Mouse (Mus musculus) adrenal gland, postnatal 4 days (tissue): ENCODE data around the gene Serpinb6a. TPM values are rescaled to one million over a fixed set of nuclear protein-coding genes. Genes with fewer than 3 reads are reported as not detected.
A peak's percentile ranks its signal among the peaks of the same experiment; 100 is the strongest.

ENCODE experiments used
- DNase-seq, 2 experiments: peaks; one replicate each; pipeline ENCODE4 v3.0.0; 2021 to 2022; ENCODE audit warnings: low spot score in 2 of 2, mixed read lengths in 2 of 2
- long read RNA-seq, 2 experiments: library from polyadenylated mRNA; stranded (forward); transcript quantifications; one replicate each; pipeline ENCODE4 v2.0.0; 2021
- total RNA-seq, 2 experiments: library from RNA; stranded (reverse); gene quantifications; 2 replicates each; pipeline ENCODE4 v1.2.3; 2021

Serpinb6a gene
- 100 to 1,000 TPM; 243 to 249 TPM for total RNA-seq
- long read RNA-seq, experiment 1, transcript Serpinb6a-202 (7 exons, 1,547 nt) = major isoform, 45 of 116 reads
- long read RNA-seq, experiment 1, partial matches to known transcripts = 48 of 116 reads
- long read RNA-seq, experiment 1, other reads (novel, unspliced or antisense) = 20 of 116 reads
- long read RNA-seq, experiment 2, transcript Serpinb6a-203 (8 exons, 1,504 nt) = minor isoform, 7 of 164 reads
- long read RNA-seq, experiment 2, transcript Serpinb6a-202 (7 exons, 1,547 nt) = major isoform, 62 of 164 reads
- long read RNA-seq, experiment 2, partial matches to known transcripts = 39 of 164 reads
- long read RNA-seq, experiment 2, other reads (novel, unspliced or antisense) = 52 of 164 reads

DNA sequence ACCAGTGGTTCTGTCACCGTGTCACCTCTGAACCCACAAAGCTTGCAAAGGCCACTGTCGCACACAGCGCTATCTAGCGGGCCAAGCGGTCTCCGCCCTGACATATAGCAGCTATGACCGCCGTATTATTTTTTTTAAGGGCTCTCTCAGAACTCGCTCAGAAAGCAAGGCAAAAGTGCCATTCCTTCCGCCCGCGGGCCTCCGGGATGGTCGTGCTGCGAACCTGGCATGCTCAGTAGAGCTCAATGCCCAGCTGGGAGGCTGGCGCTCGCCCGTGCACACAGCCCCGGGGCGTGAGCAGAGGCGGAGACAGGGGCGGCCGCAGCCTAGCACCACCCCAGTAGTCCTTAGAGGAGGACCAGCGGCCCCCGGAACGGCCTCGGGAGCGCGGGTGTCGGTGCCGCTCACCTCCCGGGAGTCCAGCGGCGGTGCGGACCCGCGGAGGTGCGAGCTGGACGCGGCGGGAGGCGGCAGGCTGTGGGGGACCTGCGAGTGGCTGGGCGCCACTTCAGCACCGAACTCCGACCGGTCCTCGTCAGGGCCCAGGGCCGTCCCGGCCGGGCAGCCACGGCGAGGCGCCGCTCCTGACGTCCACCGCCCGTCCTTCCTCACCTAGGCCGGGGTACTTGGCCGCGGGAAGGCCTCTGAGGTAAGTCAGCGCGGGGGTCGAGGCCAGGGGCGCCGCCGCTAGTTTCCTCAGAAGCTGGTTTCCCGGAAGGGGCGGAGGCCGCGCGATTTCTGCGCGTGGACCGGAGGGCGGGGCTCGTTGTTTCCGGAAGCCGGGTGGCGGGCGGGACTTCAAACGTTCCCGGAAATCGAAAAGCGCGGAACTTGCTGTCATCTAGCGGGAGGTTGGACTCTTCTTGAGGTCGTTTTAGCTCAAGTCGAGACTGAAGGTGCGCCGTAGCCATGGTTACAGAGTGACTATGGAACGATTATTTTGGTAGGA is at the start of gene Serpinb6a, which contains the start of gene Ripk1:
Gene Serpinb6a (minus strand): TSS at position 737 of the 949 bp plus-strand sequence.
Gene Ripk1 (plus strand): TSS at position 306 of the 949 bp plus-strand sequence.
- peak; percentile 83 to 84 for DNase-seq

DNA sequence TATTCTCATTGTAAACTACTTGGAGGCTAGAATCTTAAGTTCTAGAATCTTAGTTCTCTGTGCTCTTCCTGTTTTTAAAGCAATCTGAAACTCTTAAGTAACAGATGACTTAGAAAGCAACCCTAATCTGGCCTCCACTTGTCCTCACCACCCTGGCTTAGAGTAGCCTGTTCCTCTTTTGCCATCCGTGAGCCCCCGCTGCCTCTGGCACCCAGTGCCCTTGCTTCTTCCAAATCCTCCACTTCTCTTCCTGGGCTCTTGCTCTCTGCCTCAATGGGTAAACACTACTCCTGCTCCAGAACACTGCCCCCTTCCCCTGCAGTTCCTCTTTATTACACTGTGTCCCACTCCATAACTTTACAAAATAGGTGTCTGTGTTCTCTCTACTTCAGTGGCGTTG is 49.1 kb upstream of the Serpinb6a start:
- DNase-seq = no peak

DNA sequence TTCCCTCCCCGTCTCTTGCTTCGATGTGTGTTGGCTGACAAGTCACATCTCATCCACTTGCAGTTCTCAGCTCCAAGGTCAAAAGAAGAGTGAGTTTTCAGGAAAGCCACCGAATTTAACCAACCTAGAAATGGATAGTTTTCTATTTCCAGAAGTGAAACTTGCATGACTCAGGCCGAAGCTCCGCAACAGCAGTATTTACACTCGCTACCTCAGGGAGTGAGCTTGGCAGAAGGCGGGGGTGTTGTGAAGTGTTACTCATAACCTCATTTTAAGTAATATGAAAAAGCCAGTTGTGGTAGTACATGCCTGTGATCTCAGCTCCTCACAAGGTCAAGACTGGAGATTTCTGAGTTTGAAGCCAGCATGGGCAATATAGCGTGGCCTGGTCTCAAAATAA is 47.9 kb upstream of the Serpinb6a start:
- no peak for DNase-seq

DNA sequence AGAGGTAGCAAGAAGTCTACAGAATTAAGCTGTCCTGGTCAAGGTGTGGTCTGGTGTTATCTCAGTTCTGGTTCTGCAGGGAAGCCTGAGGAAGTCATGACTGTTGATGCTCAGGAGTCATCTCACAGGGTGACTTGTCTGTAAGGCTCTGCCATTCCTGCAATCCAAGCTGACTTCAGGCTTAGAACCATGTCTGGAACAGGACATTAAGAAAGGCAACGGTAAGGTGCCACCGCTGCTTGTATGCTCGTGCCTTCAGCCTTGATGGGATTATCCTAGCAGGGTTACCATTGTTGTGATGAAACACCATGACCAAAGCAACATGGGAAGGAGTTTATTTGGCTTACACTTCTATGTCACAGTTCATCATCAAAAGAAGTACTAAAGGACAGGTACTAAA is 44.9 kb upstream of the Serpinb6a start:
- no peak for DNase-seq

DNA sequence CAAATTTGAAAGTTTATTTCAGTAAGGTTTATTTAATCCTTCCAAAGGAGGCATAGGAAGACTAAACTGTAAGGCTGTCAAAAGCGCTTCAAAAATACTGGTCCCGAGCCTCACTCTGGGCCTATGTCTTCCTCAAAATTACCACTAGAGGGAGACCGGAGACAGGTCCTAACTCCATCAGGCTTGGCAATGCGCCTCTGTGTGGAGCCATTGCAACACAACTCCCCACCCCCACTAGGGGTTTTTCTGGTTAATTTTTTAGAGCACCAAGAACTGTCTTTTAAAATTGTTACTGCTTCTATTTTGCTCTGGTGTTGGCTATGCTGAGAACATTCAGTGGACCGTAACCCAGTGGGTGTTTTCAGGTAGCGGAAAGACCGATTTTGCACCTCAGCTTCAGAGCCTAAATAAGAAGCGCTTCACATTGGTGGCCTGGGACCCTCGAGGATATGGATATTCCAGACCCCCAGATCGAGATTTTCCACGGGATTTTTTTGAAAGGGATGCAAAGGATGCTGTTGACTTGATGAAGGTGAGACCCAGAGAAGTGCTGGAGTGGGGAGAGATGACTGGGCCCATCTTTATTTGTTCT is 43.9 kb upstream of the Serpinb6a start:
- DNase-seq = peak in 1 of 2 experiments; percentile 52

DNA sequence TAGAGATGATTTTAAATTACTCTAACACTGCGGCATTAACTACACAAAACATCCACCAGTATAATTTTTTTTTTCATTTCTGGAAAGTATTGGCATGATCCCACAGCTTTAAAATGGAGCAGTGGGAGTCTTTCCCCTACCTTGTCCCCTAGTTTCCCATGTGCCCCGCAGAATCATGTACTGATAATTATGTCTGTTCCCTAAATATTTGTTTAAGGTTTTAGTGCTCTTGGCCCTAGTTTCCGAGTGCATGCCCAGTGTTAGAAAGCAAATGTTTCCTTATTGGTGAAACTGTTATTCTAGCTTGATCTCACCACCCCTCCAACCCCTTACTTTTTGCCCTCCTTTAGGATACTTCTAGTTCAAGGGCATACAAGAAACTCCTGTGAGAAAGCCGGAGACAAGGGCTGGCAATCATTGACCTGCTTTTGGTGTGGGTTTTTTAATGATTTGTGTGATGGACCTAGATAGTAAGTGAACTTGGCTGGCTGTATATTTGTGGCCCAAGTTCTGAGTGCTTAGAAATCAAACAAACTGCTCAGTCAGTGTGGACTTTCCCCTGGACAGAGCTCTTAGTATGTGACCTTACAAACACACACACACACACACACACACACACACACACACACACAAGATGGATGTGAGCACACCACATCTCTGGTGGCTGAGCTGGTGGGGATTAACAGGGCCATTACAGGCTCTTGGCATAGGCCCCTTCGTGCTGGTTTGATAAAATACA is 43.1 kb upstream of the Serpinb6a start:
- no peak for DNase-seq

DNA sequence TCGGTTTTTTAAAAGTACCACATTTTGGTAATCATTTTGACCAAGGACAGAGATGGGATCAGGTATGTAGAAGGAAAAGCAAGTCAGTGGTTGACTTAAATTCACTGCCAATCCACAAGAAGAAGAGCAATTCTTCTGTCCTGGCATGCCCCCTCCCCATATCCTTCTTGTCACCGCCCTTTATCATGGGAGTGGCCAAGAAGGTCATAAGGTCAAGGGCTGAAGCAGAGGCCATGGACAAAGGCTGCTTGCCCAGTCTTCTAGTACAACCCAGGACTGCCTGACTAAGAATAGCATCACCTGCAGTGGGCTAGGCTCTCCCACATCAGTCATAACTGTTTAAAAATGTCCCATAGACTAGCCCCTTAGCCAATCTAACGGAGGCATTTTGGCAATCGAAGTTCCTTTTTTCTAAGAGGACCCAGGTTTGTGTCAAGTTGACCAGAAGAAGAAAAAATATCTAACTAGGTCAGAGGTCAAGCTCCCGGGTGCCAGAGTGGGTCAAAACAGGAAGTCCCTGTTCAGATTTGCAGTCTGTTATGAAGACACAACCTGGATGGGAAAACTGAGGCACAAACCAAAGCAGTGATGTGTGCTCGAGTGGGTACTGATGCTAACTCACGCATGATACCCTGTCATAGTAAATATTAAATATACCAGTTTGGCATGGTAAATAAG is 41.3 kb upstream of the Serpinb6a start:
- no peak for DNase-seq

DNA sequence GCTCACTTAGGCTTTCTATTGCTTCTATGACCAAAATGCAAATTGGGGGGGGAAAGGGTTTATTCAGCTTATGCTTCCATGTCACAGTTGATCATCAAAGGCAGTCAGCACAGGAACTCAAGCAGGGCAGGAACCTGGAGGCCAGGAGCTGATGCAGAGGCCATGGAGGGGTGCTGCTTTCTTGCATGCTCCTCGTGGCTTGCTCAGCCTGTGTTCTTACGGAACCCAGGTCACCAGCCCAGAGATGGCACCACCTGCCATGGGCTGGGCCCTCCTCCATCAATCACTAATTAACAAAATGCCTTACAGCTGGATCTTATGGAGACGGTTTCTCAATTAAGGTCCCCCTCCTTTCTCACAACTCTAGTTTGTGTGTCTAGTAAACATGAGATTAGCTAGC is 37.5 kb upstream of the Serpinb6a start:
- DNase-seq = no peak

DNA sequence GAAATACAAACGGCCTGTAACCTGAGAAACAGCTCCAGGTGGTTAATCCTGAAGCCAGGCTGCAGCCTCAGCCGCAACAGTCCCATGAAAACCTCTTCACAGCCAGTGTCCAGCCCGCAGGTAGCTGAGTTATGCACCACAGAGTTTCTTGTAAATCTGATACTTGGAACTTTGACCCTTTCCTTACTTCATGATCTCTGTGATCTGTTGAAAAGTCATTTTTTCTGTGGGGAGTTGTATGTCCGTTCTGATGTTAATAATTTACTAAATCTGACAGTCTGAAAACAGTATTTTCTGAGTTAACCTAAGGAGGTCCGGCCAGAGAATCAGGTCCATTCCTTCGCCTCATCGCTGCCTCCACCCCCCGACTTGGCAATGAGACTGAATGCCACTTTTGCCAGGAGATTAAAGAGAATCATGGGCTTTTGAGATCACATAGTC is 36.3 kb upstream of the Serpinb6a start:
- DNase-seq = no peak

DNA sequence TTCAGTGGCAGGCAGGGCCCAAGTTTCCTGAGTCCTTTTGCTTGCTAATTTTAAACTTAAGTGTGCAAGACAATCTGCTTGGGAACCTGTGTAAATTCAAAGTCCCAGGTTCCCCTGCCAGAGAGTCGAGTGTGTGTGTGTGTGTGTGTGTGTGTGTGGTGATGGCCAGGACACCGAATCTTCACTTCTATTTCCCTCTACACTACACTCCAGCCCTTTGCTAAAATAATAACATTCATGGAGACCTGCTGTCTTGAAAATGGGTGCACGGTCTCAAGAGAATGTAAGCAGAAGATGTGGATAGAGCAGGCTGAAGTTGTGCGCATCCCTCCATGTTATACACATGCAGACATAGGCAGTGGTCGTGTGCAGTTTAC is 35.5 kb upstream of the Serpinb6a start:
- no peak for DNase-seq

DNA sequence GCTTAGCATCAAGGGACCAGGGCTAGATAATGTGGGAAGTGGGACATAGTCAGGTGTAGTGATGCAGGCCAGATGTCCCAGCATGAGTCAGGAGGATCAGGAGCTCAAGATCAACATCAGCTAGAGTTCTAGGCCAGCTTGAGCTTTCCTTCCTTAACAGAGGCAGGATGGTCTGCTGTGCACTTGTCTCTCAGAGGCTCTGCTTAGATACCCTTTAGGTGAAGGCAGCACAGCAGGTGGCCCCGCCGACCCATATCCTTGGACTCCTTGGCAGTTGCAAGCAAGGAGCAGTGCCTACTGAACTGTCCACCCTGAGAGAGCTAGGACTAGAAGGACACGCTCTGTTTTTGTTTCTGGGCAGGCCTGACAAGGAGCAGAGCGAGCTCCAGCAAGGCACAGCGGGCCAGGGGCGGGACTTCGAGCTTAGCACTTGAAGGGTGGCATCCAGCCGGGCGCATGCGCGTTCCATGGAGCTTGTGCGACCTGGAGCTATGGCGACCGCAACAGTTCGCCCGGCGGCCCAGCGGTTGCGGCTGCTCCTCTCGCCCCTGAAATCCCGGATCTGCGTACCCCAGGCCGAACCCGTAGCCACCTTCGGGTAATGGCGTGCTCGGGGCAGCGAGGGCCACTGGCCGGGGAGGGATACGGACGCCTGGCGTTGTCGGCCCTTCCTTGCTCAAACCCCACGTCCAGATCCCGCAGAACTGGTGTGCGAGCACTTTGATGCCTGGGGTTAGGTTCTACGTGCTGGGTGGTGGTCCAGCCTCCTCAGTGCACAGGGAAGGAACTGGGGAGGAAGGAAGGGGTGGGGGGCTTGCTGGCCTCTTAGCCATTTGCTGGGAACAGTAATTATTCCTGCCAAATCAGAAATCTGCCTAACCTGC is 34.8 kb upstream of the Serpinb6a start, which contains the start of gene Bphl:
Gene Bphl (plus strand): TSS at position 426 of the 884 bp plus-strand sequence.
- DNase-seq = peak; percentile 75 to 84

DNA sequence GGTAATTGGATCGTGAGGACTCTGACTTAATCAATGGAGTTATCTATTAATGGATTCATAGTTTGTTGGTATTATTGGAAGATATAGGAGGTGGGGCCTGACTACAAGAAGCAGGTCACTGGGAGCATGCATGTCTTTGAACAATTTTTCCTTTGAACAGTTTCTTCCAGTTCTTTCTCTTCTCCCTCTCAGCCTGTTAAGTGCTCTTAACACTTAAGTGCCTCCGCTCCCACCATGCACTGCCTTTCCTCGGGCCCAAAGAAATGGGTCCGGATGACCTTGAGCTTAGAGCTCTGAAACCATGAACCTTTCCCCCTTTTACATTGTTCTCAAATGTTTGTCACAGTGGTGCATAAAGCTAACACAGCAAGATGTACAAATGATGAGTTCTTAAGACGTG is 34.1 kb upstream of the Serpinb6a start:
- DNase-seq = no peak

DNA sequence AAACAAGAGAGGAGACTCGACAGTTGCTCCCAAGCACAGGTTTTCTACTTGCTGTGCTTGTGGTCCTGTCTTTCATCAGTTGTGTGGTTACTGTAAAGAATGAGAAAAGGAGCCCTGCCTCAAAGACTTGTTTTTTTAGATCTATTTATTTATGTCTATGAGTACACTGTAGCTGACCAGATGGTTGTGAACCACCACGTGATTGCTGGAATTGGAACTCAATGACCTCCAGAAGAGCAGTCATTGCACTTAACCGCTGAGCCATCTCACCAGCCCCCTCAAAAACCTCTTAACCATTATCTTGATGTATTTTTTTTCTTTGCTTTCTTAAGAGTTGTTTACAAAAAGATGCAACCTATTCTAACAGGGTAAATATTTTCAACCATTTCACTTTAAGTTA is 32.8 kb upstream of the Serpinb6a start:
- no peak for DNase-seq

DNA sequence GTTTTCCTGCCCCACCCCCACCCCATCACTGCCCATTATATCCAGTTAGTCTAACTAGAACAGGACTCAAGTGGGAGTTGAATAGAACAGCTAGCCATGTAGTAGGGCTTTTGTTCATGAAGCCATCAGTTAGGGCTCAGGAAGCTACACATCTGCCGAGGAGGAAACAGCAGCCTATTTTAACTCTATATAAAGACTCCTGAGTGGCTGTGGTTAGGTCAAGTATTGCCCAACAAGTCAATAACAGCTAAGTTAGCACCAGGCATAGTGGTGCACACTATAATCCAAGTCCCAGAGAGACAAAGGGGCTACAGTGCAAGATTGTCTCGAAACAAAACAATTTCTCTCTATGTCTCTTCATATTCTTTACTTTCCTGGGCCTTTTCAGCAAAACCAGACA is 29.4 kb upstream of the Serpinb6a start:
- DNase-seq = no peak

DNA sequence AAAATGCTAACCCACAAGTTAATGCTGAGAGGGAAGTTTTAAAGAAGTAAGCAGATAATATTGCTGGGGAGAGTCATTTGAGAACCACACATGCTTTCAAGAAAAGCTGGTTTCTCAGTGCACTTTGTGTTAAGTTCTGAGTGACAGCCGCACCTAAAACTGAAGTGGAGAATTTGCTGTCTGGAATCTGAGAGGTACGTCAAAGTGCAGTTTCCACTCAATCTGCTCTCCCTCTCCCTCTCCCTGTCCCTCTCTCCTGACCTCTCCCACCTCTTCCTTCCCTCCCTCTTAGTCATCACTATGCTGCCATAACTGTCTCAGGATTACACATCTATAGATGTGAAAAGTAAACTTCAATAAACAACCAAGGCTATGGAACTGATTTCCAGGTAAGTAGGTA is 19.4 kb upstream of the Serpinb6a start:
- DNase-seq = no peak

DNA sequence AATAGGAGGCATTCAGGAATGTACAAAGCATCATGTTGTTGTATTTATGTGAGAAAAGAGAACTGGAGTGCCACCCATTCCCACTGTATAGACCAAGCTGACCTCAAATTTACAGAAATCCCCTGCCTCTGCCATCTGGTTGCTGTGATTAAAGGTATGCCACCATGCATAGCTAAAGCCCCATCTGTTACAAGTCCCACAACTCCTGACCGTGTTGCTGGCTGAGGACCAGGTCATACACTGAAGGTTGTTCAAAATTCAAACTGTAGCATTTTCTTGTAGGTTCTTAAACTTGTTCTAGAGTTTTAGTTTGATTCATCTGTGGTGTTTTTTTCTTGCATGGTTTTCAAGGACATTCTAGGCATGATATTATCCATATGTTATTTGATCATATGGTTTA is 15.9 kb upstream of the Serpinb6a start:
- DNase-seq = no peak

DNA sequence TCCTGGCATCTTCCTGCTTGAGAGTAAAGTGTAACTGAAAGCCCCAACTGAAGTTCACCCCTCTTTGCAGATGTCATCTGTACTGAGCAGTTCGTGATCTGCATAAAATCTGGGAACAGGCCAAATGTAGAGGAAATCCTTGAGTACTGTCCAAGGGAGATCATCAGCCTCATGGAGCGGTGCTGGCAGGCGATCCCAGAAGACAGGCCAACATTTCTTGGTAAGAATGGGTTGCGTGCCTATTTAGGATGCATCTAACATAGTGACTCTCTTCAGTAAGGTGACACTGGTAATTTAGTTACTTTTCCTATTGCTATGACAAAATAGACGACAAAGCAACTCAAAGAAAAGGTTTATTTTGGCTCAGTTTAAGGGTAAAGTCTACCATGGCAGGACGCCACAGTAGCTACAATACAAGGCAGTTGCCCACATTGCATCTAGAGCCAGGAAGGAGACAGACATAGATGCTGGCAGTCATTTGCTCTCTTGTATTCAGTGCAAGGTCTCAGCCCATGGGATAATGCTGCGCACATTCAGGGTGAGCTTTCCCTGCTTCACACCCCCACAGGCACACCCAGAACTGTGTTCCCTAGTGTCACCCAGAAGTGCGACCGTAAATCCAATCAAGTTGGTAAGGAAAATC is 14.5 kb upstream of the Serpinb6a start:
- DNase-seq = no peak

DNA sequence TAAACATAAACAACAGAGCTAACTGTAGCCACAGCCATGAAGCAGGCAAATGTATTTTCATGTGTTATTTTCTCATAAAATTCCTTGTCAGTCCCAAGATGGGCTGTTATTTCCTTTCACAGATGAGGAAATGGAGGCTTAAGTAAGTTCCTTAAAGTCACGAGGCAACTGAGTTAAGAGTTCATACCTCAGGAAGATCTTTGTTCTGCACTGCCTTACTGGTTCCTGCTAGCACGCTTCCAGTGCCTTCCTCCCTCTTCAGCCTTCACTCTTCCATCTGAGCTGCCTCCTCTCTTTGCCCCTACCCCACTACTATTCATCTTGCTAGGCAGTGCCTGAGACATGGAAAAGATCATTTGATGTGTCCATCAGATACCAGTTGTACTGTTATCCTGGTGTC is 4.6 kb upstream of the Serpinb6a start:
- DNase-seq = no peak

DNA sequence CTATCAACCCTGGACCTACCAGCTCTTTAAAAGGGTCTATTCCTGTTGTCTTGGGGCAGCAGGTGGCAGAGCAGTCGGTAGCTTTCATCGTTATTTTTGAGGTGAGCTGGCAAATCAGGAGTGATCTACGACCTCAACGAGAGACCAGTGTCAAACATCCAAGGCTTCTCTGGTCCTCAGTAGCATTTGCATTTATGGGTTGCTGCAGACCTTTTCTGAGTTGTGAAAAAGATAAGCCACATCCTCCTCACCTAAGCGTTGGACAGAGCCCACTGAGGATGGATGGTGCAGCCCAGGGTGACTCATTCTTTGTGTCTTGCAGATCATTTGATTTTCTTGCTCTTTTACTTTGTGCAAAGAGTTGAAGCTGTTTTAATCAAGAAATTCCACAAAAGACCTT is 464 bp upstream of the Serpinb6a start:
- DNase-seq = no peak
